Mouse (Mus musculus): ENCODE data around the gene Dnajc5. TPM values are rescaled to one million over a fixed set of nuclear protein-coding genes. Genes with fewer than 3 reads are reported as not detected.

Gene Dnajc5
- polyA plus RNA-seq, 1 experiment from 2014 or later: 286 TPM

DNA sequence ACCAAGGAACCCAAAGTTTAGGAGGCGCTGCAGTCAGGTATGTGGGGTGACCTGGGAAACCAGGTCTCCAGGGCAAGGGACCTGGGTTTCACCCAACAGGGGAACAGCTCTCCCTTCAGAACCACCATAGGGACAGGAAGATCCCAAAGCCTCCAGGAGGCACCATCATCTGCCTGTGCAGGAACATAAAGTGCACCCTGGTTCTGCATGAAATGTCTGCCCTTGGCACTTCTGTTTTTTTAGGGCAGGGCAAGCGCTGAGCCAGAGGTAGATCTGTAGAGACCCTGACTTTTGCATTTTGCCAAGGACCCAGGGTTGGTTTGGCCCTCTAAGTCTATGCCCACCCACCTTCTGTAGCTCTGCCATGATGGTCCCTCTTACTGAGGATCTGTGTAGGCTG, 62.1 kb downstream of the Dnajc5 start:
- Histone ChIP-seq H3K9ac (ENCODE audit: low read depth, low read length) (no peak overlapping the region; the same call in 1 of the 2 replicates), H3K4me1 (ENCODE audit: control insufficient read depth, insufficient read depth, low read depth, low read length) (peaks cover 22% of the 10 kb centered on the region), H3K27me3 (replicated peaks; ENCODE audit: control insufficient read depth, insufficient read depth, low read length) (no peaks in the 10 kb centered on the region), H3K4me2 (ENCODE audit: low read length) (peak overlapping the region; percentile 96), H3K9me3 (ENCODE audit: control insufficient read depth, low read length) (no peaks in the 10 kb centered on the region), H3K4me3 (ENCODE audit: low read length) (no peak overlapping the region), H3K36me3 (ENCODE audit: control insufficient read depth, insufficient read depth, low read length) (peaks cover 28% of the 10 kb centered on the region), H3K27ac (ENCODE audit: low read depth, low read length) (peak overlapping the region; percentile 91)
- WGBS: 83% methylated on average over 2 of the region's 2 CpGs
- ATAC-seq: peak; percentile 5; the same call in 1 of the 2 replicates

DNA sequence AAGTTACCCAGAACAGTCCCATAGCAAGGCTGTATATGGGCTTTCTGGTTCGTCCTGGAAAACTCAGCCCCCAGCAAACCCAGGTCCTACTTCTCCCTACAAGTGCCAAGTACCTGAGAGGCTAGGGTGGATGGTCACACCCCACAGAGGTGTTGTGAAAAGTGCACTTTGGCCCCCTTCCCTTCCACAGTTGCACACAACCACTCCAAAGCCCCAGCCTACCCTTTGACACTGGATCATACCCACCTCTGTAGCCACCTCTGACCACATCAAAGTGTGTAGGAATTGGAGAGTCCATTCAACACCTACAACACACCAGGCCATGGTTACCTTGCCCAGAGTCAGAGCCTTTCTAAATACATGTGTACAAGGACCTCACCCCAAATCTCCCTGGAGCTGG, 62.7 kb downstream of the Dnajc5 start:
- WGBS: 95% methylated on average over 1 of the region's 1 CpGs
- no peak for ATAC-seq

GRCm38 (mm10) chr2:181583460-181584257, 63.4 kb downstream of the Dnajc5 start:
- Histone ChIP-seq H3K4me3 (ENCODE audit: low read length) (no peak overlapping the region), H3K36me3 (ENCODE audit: control insufficient read depth, insufficient read depth, low read length) (peaks cover 37% of the 10 kb centered on the region), H3K9ac (ENCODE audit: low read depth, low read length) (no peak overlapping the region), H3K4me2 (ENCODE audit: low read length) (no peak overlapping the region), H3K4me1 (ENCODE audit: control insufficient read depth, insufficient read depth, low read depth, low read length) (peaks cover 17% of the 10 kb centered on the region), H3K27me3 (replicated peaks; ENCODE audit: control insufficient read depth, insufficient read depth, low read length) (no peaks in the 10 kb centered on the region), H3K9me3 (ENCODE audit: control insufficient read depth, low read length) (no peaks in the 10 kb centered on the region), H3K27ac (ENCODE audit: low read depth, low read length) (no peak overlapping the region)
- no peak for ATAC-seq
- WGBS: 92% methylated on average over 3 of the region's 3 CpGs

More for the DNA sequence above, 62.7 kb downstream of the Dnajc5 start:
- Histone ChIP-seq H3K9me3 (ENCODE audit: control insufficient read depth, low read length) (no peaks in the 10 kb centered on the region), H3K4me2 (ENCODE audit: low read length) (no peak overlapping the region), H3K27me3 (replicated peaks; ENCODE audit: control insufficient read depth, insufficient read depth, low read length) (no peaks in the 10 kb centered on the region), H3K36me3 (ENCODE audit: control insufficient read depth, insufficient read depth, low read length) (peaks cover 32% of the 10 kb centered on the region), H3K9ac (ENCODE audit: low read depth, low read length) (no peak overlapping the region), H3K4me3 (ENCODE audit: low read length) (no peak overlapping the region), H3K4me1 (ENCODE audit: control insufficient read depth, insufficient read depth, low read depth, low read length) (peaks cover 20% of the 10 kb centered on the region), H3K27ac (ENCODE audit: low read depth, low read length) (no peak overlapping the region)

DNA sequence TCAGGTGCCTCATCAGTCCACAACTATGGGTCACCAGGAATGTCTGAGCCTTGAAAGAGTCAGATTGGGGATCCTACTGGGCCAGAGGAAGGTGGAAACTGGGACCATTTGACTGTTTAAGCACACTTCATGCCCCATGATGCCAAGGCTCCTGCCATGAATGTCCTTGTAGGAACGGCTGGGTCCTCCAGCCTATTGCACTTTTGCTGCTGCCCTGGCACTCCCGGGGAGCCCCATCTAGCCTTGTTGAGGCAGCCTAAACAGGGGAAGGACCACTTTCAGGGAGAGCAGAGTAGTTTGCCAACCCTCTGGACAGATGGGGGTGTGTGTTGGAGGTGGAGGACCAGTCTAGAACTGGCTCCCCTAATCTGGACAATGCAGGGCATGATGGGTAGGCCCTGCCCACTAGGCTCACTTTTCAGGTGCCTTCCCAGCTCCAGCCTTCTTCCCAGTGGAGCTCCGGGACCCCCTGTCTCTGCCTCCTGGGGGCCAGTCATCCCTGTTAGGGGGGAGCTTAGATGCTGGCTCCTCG, 64.2 kb downstream of the Dnajc5 start, which contains the start of gene Uckl1:
TSS of gene Uckl1 (minus strand) at position 482 of the 532 bp plus-strand sequence.
- ATAC-seq: no peak

DNA sequence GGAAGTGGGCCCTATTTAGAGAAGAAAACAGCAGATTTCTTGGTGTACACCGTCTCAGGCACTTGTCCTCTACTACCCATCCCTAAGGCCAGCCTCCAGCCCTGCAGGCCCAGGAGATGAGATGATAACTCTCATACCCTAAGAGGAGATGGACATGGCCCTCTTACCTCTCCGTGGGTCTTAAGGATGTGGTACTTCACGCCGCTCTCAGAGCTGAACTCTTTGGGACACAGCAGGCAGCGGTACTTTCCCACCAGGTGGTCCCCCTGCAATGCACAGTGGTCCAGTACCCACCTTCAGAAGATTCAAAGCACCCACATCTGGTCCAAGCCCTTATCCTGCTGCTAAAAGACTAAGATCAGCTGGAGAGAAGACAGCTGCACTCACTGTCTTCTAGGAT, 65.2 kb downstream of the Dnajc5 start:
- Histone ChIP-seq H3K27me3 (replicated peaks; ENCODE audit: control insufficient read depth, insufficient read depth, low read length) (no peaks in the 10 kb centered on the region), H3K4me2 (ENCODE audit: low read length) (no peak overlapping the region), H3K4me1 (ENCODE audit: control insufficient read depth, insufficient read depth, low read depth, low read length) (peaks cover 17% of the 10 kb centered on the region), H3K9me3 (ENCODE audit: control insufficient read depth, low read length) (no peaks in the 10 kb centered on the region), H3K36me3 (ENCODE audit: control insufficient read depth, insufficient read depth, low read length) (peaks cover 54% of the 10 kb centered on the region), H3K4me3 (ENCODE audit: low read length) (no peak overlapping the region), H3K27ac (ENCODE audit: low read depth, low read length) (no peak overlapping the region), H3K9ac (ENCODE audit: low read depth, low read length) (no peak overlapping the region)
- no peak for ATAC-seq
- WGBS: 92% methylated on average over 5 of the region's 5 CpGs

More for the DNA sequence above, 64.2 kb downstream of the Dnajc5 start, which contains the start of gene Uckl1:
- Histone ChIP-seq H3K36me3 (ENCODE audit: control insufficient read depth, insufficient read depth, low read length) (peaks cover 45% of the 10 kb centered on the region), H3K4me1 (ENCODE audit: control insufficient read depth, insufficient read depth, low read depth, low read length) (peaks cover 17% of the 10 kb centered on the region), H3K27me3 (replicated peaks; ENCODE audit: control insufficient read depth, insufficient read depth, low read length) (no peaks in the 10 kb centered on the region), H3K27ac (ENCODE audit: low read depth, low read length) (no peak within 1 kb of the TSS), H3K4me2 (ENCODE audit: low read length) (no peak within 1 kb of the TSS), H3K9ac (ENCODE audit: low read depth, low read length) (no peak within 1 kb of the TSS), H3K4me3 (ENCODE audit: low read length) (no peak within 1 kb of the TSS), H3K9me3 (ENCODE audit: control insufficient read depth, low read length) (no peaks in the 10 kb centered on the region)
- 83% methylated on average over 4 of the region's 4 CpGs for WGBS

GRCm38 (mm10) chr2:181586124-181586523, 65.8 kb downstream of the Dnajc5 start:
- no peak overlapping the region for H3K9ac ChIP-seq (ENCODE audit: low read depth, low read length)
- peaks cover 17% of the 10 kb centered on the region for H3K4me1 ChIP-seq (ENCODE audit: control insufficient read depth, insufficient read depth, low read depth, low read length)
- H3K27me3 ChIP-seq (replicated peaks; ENCODE audit: control insufficient read depth, insufficient read depth, low read length): no peaks in the 10 kb centered on the region
- no peak overlapping the region for H3K4me3 ChIP-seq (ENCODE audit: low read length)
- WGBS: 100% methylated on average over 3 of the region's 3 CpGs
- H3K9me3 ChIP-seq (ENCODE audit: control insufficient read depth, low read length): no peaks in the 10 kb centered on the region
- ATAC-seq: no peak
- H3K4me2 ChIP-seq (ENCODE audit: low read length): no peak overlapping the region
- H3K27ac ChIP-seq (ENCODE audit: low read depth, low read length): no peak overlapping the region
- H3K36me3 ChIP-seq (ENCODE audit: control insufficient read depth, insufficient read depth, low read length): peaks cover 54% of the 10 kb centered on the region

DNA sequence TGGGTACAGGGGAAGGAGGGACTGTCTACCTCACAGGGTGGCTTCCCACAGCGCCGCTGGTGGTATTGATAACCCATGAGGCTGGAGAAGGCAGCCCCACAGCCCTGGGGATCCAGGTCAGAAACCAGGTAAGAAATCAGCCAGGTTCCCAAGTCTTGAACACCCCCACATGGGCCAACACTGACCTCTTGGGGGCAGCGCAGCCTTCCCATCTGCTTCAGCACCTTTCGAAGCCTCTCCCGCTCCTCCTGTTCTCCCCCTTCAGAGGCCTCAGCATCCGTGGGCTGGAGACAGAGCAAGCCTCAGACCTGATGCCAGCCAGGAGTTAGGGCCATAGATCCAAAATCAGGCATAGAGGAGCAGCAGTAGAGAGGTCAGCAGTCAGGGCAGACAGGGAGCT, 67.5 kb downstream of the Dnajc5 start:
- 85% methylated on average over 6 of the region's 6 CpGs for WGBS
- ATAC-seq: no peak

GRCm38 (mm10) chr2:181588229-181588780, 68.0 kb downstream of the Dnajc5 start:
- no peak overlapping the region for H3K9ac ChIP-seq (ENCODE audit: low read depth, low read length)
- no peaks in the 10 kb centered on the region for H3K27me3 ChIP-seq (replicated peaks; ENCODE audit: control insufficient read depth, insufficient read depth, low read length)
- ATAC-seq: no peak
- peaks cover 54% of the 10 kb centered on the region for H3K36me3 ChIP-seq (ENCODE audit: control insufficient read depth, insufficient read depth, low read length)
- WGBS: 89% methylated on average over 11 of the region's 11 CpGs
- no peak overlapping the region for H3K27ac ChIP-seq (ENCODE audit: low read depth, low read length)
- H3K4me3 ChIP-seq (ENCODE audit: low read length): no peak overlapping the region
- no peak overlapping the region for H3K4me2 ChIP-seq (ENCODE audit: low read length)
- no peaks in the 10 kb centered on the region for H3K9me3 ChIP-seq (ENCODE audit: control insufficient read depth, low read length)
- peaks cover 19% of the 10 kb centered on the region for H3K4me1 ChIP-seq (ENCODE audit: control insufficient read depth, insufficient read depth, low read depth, low read length)

More for the DNA sequence above, 67.5 kb downstream of the Dnajc5 start:
- no peaks in the 10 kb centered on the region for H3K9me3 ChIP-seq (ENCODE audit: control insufficient read depth, low read length)
- H3K27ac ChIP-seq (ENCODE audit: low read depth, low read length): no peak overlapping the region
- H3K36me3 ChIP-seq (ENCODE audit: control insufficient read depth, insufficient read depth, low read length): peaks cover 54% of the 10 kb centered on the region
- H3K4me3 ChIP-seq (ENCODE audit: low read length): no peak overlapping the region
- no peaks in the 10 kb centered on the region for H3K27me3 ChIP-seq (replicated peaks; ENCODE audit: control insufficient read depth, insufficient read depth, low read length)
- no peak overlapping the region for H3K9ac ChIP-seq (ENCODE audit: low read depth, low read length)
- peaks cover 14% of the 10 kb centered on the region for H3K4me1 ChIP-seq (ENCODE audit: control insufficient read depth, insufficient read depth, low read depth, low read length)
- no peak overlapping the region for H3K4me2 ChIP-seq (ENCODE audit: low read length)

DNA sequence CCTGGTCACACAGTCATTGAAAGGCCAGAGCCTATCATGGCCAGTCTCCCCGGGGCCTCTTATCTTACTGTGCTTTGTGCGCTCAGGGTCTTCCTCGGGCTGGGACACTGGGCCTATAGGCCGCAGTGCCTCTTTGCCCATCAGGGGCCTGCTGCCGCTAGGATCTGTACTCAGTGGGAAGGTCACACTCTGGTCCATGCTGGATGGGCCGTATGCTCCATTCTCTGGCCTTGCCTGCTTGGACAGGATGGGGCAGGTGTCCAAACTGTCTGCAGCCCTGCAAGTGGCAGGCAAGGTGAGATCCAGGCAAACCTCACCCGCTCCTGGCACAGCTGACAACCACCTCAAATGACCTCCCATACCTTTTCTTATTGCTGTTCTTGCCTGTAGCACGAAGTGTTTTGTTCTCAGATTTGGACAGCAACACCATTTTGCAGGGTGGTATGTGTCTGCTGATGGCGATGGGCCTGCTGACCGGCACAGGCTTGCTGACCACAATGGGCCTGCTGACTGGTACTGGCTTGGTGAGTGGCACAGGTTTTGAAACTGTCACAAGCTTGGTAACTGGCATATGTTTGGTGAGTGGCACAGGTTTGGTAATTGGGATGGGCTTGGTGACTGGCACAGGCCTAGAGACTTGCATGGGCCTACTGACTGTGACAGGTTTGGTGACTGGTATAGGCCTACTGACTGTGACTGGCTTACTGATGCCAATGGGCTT, 68.9 kb downstream of the Dnajc5 start:
- H3K4me2 ChIP-seq (ENCODE audit: low read length): no peak overlapping the region
- H3K9ac ChIP-seq (ENCODE audit: low read depth, low read length): no peak overlapping the region
- H3K27me3 ChIP-seq (replicated peaks; ENCODE audit: control insufficient read depth, insufficient read depth, low read length): no peaks in the 10 kb centered on the region
- no peak overlapping the region for H3K4me3 ChIP-seq (ENCODE audit: low read length)
- no peak for ATAC-seq
- 90% methylated on average over 10 of the region's 10 CpGs for WGBS
- H3K36me3 ChIP-seq (ENCODE audit: control insufficient read depth, insufficient read depth, low read length): peaks cover 48% of the 10 kb centered on the region
- no peaks in the 10 kb centered on the region for H3K9me3 ChIP-seq (ENCODE audit: control insufficient read depth, low read length)
- peaks cover 20% of the 10 kb centered on the region for H3K4me1 ChIP-seq (ENCODE audit: control insufficient read depth, insufficient read depth, low read depth, low read length)
- no peak overlapping the region for H3K27ac ChIP-seq (ENCODE audit: low read depth, low read length)
